Mouse (Mus musculus) left cerebral cortex, adult 9 months (tissue): Measurements from ENCODE around the gene Pacsin3.
"Not testable (repeated sequence)": the region's sequence is repeated elsewhere in the genome, so short reads cannot be mapped to it uniquely, and the experiment has no call there.

Experiments
- DNase-seq, 2 experiments: peaks; one replicate each; pipeline ENCODE4 v3.0.0; 2022; ENCODE audit warnings: low spot score in 2 of 2

Gene Pacsin3

DNA sequence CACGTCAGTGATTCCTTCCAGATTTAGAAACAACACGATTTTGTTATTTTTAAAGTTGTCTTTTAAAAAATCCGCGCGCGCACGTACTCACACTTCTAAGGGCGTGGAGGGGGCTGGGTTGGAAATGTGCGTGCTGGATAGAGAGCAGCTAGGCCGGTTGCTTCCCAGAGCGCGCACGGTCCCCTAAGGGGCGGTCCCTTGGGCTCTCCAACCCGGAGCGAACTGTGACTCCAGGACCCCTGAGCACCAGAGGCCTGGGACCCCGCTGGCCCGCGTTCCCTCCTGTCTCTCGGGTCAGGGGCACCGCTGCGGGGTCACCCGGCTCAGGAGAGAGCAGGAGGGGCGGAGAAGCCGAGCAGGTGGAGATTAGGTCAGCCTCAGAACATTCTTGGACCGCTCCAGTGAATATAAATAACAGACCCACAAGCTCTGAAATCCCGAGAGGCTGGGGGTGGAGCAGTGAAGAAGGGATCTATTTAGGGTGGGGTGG lies at the start of gene Pacsin3:
TSS of gene Pacsin3 (plus strand) at position 294 of the 490 bp plus-strand sequence.
- no peak for DNase-seq

DNA sequence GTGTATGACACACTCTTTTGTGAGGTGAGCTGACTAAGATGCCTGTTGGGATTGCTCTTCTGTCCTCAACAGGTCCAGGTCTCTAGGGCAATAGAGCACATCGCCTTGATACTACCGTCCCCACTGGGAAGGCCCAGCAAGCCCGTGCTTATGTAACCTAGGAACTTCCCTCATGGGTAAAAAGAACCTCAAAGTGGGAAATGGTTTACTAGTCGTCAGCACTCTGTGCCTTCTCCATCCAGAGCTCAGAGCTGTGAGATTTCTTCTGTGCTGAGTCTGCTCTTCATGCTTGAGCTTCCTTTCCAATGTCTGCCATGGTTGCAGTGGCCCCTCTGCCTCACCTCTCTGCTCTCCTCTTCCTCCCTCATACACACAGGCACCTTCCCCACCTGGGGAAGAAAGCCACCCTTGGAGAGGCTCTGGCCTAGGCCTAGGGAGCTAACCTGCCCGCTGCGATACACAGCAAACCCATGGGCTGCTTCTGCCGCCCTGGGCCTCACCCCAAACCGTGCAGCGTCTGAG lies 49.4 kb upstream of the Pacsin3 start:
- DNase-seq: no peak

DNA sequence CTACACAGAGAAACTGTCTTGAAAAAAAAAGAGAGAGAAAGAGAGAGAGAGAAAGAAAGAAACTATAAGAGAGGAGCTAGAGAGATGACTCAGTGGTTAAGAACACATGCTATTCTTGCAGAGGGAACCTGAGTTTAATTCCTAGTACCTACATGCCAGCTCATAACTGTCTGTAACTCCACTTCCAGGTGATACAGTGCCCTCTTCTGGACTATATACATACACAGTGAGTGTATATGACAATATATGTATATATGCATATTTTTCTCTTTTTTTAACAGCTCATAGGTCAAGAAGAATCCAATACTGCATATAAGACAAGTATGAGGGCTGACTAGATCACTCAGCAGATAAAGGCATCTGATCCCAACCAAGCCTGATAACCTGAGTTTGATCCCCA lies 42.4 kb upstream of the Pacsin3 start:
- no peak for DNase-seq

- no peak for DNase-seq
Measured at GRCm38 (mm10) chr2:91217032-91217431, 38.7 kb upstream of the Pacsin3 start.

DNA sequence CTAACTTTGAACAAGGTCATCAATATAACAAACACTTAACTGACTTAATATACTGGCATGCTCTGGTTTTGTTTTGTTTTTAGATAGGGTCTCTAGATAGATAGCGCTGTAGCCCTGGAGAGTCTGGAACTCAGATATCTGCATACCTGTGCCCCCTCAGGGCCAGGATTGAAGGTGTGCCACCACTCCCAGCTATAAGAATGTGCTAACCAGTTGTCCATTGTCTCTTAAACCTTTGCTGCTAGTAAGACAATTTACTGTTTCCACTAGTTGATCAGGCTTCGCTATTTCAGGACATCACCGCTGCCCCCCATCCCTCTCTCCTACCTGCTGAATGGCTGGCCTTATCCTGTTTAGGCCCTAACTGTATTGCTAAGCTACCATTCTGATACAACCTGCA lies 35.3 kb upstream of the Pacsin3 start:
- no peak for DNase-seq

DNA sequence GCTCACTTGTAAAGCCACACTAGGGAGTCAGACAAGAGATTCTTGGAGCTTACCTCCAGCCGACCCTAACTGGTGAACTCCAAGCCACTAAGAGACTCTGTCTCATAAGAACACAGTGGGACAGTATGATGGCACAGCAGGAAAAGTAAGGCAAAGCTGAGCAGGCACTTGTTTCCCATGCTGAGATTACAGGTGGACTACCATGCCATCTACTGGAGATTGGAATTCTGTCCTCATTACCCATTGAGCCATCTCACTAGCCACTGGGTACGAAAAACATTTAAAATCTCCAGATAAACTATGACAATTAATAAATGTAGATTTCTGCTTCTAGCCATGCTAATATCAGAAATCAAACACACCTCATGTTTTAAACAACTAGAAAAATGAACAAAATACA lies 32.1 kb upstream of the Pacsin3 start:
- no peak for DNase-seq

DNA sequence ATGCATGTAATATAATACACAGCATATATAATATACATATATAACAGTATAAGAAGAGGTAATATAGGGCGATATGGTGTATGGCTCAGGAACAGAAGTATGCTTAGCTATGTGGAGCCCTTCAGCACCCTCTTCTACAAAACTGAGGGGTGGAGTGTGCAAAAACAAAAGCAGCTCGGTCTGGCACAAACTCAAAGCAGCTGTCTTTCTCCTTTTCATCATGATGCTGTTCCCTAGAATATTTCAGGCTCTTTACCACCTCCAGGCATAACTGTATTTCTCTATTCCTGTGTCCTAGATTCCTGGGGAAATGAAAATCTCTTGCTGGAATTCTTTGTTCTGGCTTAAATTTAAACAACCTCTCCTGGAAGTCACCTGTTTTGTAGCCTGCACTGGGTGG lies 26.0 kb upstream of the Pacsin3 start:
- peak; percentile 39 to 56 for DNase-seq

GRCm38 (mm10) chr2:91236601-91237510 lies 18.9 kb upstream of the Pacsin3 start, which contains the start of gene Ddb2:
Gene Ddb2, minus strand, starts transcription at chr2:91236982.
- peak; percentile 70 to 86 for DNase-seq

GRCm38 (mm10) chr2:91237511-91238080 lies 18.2 kb upstream of the Pacsin3 start:
- not testable (repeated sequence) for DNase-seq

DNA sequence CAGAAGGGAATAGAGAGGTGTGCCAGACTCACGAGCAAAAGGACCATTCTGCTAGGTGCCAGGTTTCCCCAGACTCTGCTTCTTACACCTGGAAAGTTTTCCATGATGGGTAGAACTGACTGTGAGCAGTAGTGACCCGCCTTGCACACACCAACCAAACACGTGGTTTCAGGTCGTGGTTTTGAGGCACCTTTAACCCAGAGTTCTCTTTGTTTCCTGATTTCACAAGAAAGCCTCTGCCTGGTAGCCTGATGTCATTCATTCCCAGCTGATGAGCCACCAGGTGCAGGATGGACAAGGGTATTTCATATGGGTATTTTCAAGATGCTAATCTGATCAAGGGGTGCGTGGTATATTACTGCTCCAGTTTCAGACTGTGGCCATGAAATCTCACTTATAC lies 13.2 kb upstream of the Pacsin3 start:
- DNase-seq: no peak

- peak; percentile 64 to 77 for DNase-seq
Measured at GRCm38 (mm10) chr2:91243416-91243815, 12.3 kb upstream of the Pacsin3 start.

DNA sequence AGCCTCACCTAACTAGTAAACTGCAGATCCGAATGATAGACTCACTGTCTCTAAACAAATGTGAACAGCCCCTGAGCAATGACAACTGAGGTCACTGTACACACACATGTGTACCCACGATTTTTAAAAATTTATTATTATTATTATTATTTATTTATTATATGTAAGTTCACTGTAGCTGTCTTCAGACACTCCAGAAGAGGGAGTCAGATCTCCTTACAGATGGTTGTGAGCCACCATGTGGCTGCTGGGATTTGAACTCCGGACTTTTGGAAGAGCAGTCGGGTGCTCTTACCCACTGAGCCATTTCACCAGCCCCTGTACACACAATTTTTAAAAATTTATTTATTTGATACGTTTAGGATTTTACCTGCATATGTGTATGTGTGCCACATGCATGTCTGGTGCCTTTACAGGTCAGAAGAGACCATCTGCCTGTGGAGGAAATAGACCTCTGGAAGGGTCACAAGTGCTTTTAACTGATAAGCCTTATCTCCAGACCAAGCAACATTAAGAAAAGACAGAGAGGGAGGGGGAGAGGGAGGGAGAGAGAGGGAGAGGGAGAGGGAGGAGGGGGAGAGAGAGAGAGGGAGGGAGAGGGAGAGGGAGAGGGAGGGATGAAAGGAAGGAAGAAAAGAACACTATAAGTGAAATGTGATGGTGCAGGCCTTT lies 11.1 kb upstream of the Pacsin3 start:
- no peak for DNase-seq

DNA sequence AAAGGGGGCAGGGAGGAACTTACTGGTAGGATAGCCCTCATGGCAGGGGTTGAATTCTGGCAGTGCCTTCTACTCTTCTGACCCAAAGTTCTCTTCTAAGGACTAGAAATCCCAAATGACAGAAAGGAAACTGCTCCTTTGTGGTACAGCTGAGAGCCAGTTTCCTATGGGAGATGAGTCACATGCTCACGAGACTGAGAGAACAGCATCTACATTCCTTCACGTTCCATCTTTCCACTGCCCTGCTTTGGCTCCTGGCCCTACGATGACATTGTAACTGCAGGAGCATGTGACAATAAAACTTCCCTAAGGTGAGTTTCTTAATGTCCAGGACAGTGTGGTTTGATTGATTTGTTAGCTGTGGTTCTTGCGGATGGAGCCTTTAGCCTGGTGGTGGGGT lies 7.4 kb upstream of the Pacsin3 start:
- no peak for DNase-seq

- DNase-seq: no peak
Measured at GRCm38 (mm10) chr2:91252001-91252400, 3.8 kb upstream of the Pacsin3 start.

DNA sequence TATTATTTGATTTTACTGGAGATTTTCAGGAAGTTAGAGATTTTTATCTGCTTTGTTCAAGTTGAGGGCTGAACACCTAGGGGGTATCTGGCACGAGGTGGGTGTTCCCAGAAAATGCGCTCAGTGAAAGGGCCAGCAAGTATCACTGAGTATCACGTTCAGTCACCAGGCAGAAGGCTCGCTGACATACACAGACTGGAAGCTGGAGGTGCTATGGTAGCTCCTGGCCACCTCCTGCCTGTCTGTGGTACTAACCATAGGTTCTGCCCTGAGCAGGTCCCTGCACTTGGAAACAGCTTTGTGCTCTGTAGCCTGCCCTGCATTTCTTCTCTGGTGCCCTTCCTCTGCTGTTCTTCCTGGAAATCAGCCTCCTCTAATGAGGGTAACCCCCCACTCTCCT lies 3.2 kb upstream of the Pacsin3 start:
- DNase-seq: no peak

GRCm38 (mm10) chr2:91254725-91255380 lies 901 bp upstream of the Pacsin3 start:
- no peak for DNase-seq

DNA sequence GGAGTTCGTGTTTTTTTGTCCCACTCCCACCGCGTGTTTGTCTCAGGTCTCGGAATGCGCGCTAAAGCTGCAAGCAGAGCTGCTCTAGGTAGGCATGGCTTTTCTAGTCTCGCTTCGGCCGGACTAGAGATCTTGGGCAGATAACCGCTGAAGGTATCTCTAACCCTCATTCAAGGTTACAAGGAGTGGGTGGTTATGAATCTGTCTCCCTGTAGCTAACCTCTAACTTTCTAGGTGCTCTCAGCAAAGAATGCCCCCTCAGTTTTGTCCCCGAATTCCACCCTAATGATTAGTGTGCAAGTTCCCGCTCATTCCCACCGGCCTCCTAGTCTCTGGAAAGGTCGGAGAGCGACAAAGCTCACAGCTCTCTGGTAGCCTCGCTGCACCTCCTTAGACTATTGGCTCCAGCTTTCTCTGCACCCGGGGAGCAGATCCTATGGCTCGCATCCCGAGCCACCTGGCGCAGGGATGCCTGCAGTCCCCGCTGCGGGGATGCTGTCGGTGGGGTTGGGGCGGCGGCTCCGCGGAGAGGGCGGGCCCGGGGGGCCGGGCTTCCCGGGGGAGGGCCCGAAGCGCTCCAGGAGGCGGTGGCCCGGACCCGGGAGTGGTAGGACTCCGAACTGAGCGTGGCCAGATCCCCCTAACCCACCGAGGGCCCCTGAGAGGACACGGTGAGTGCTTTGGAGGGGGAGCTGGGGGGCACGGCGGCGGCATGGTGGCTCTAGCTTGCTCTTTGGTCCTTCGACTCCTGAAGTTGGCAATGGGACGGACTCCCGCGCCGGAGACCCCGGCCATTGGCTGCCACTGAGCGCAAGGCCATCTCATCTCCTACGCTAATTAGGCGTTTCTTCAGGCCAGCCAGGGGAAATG lies 737 bp downstream of the Pacsin3 start:
- DNase-seq: no peak

DNA sequence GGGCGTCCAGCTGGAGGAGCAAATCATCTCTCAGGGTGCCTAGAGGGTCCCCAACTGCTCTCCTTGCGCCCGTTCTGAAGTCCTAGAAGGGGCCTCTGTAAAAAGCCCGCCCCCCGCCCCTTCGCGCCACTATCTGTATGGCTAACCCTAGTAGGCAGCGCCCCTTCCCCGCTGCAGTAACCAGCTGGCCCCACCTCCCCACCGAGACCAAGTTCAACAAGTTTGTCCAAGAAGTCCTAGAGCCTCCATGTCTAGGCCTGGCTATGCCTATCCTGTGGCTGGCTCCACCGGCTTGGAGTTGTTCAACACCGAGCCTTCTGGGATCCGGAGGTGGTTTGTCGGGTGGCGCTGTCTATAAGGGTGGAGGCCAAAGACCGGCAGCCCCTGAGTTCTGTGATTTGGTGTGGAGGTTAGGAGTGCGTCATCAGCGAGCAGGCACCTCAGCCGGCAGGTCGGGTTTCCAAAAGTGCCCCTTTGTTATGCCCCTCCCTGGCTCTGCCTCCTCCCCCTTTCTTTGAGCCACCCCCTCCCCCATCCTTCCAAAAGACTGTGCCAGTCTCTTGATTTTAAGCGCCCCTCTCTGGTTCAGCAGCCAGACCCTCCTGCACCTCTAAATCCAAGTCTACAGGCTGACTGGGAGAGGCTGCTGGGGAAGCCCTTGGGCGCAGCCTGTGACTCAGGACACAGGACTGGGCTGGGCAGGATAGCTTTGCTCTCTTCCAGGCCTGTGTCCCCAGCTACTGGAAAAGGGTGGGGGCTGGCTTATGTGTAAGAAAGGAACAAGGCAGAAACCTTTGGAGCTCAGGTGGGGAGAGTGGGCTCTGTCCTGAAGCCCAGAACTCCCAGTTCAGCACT lies 1.6 kb downstream of the Pacsin3 start:
- no peak for DNase-seq

- no peak for DNase-seq
Measured at GRCm38 (mm10) chr2:91258054-91258453, 2.3 kb downstream of the Pacsin3 start.

GRCm38 (mm10) chr2:91258830-91259229 lies 3.1 kb downstream of the Pacsin3 start:
- DNase-seq: no peak
